Comparison of ENCODE assay signal across 9 mouse cellular contexts in the genomic region with DNA sequence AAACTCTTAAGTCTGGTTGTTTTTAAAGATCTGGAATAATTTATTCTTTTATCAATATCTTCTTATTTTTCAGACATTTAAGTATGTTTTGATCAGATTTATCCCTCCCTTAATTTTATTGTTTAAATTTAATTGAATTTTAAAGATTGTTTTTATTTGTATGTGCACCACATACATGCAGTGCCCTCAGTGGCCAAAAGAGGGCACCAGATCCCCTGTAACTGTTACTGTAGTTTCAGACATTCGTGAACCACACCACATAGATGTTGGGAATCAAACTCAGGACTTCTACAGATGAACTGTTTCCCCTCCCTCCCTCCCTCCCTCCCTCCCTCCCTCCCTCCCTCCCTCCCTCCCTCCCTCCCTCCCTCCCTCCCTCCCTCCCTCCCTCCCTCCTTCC. TPM values are rescaled to one million over a fixed set of nuclear protein-coding genes. Genes with fewer than 3 reads are reported as not detected.
A peak's percentile ranks its signal among the peaks of the same experiment; 100 is the strongest.
DNase-seq lines count a peak whose midpoint lies in the region; TF ChIP-seq lines count a peak whose summit lies in the region.
"Had no signal": no experiment of that assay in that cellular context is flagged by ENCODE, and none has a peak within 500 bp of the region (broad histone marks: within the 10 kb centered on the region; RNA-seq: fewer than 3 reads in every experiment).

No protein-coding gene starts in this region.

- peaks cover 4 to 5% of the 10 kb centered on the region in 2 experiments for H3K4me1 ChIP-seq in ES-E14 (ENCODE audit: control insufficient read depth in 2 of 2, insufficient read depth in 2 of 2, low read length in 2 of 2, poor library complexity in 1 of 2)
- peaks cover 10% of the 10 kb centered on the region for H3K4me1 ChIP-seq in embryonic fibroblast, embryonic 13.5 days (ENCODE audit: control insufficient read depth, insufficient read depth, low read length)
- H3K4me1 ChIP-seq: liver, embryonic 13.5 days had no signal

- no peaks in the 10 kb centered on the region for H3K36me3 ChIP-seq in ES-E14 (ENCODE audit: control insufficient read depth, insufficient read depth, low read length, poor library complexity, severe bottlenecking)
- H3K36me3 ChIP-seq: liver, embryonic 13.5 days had no signal

- in situ Hi-C loops in ES-E14 (cut with MboI; ENCODE audit: low sequenced_read_pairs in 2 of 2, unreplicated experiment in 2 of 2) = loop anchor here (5.0 to 10.0 kb wide), 2 partner anchors 174 to 187 kb away; partner anchors contain the start of gene F3 (in 1 of the 2)

- TF ChIP-seq POLR2A in embryonic fibroblast, embryonic 13.5 days (IDR thresholded peaks at IDR 0.05; ENCODE audit: low read depth, low read length) = no peak

- no peak overlapping the region for H3K9ac ChIP-seq in ES-E14 (ENCODE audit: insufficient read depth, low read depth, low read length, poor library complexity, severe bottlenecking)
- H3K9ac ChIP-seq: liver, embryonic 13.5 days had no signal

- DNase-seq in cerebellum, postnatal 14 days = peak; percentile 69 to 83
- DNase-seq in cerebellum, adult 9-10 months = no peak
- peak; percentile 59 to 61 for DNase-seq in layer of hippocampus, postnatal 10 days (ENCODE audit: low spot score in 2 of 2)
- no peak for DNase-seq in layer of hippocampus, adult 9-11 months
- no peak for DNase-seq in ES-E14 (ENCODE audit: low read depth, low spot score)
- peak; percentile 43 for DNase-seq in lung, postnatal 25 days (ENCODE audit: low spot score)
- DNase-seq in urinary bladder, postnatal 10 days (ENCODE audit: low spot score) = no peak
- DNase-seq: liver, embryonic 13.5 days had no signal

- no peak overlapping the region for H3K27ac ChIP-seq in ES-E14 (ENCODE audit: insufficient read depth, low read depth, low read length, poor library complexity, severe bottlenecking)
- H3K27ac ChIP-seq in embryonic fibroblast, embryonic 13.5 days (ENCODE audit: insufficient read depth, low read length) = no peak overlapping the region
- H3K27ac ChIP-seq: liver, embryonic 13.5 days had no signal

- peak; percentile 48; the same call in 1 of the 2 replicates for TF ChIP-seq CTCF in embryonic fibroblast, embryonic 13.5 days (IDR thresholded peaks at IDR 0.05; ENCODE audit: borderline replicate concordance, insufficient read depth, low read length)

- no peak overlapping the region for H3K4me3 ChIP-seq in ES-E14 (ENCODE audit: insufficient read depth in 1 of 2, low read depth in 1 of 2, low read length in 2 of 2, poor library complexity in 1 of 2, severe bottlenecking in 1 of 2)
- H3K4me3 ChIP-seq in embryonic fibroblast, embryonic 13.5 days (ENCODE audit: insufficient read depth, low read length) = no peak overlapping the region
- H3K4me3 ChIP-seq: liver, embryonic 13.5 days had no signal

- no peaks in the 10 kb centered on the region for H3K9me3 ChIP-seq in ES-E14 (ENCODE audit: control insufficient read depth, insufficient read depth, low read depth, low read length)
- H3K9me3 ChIP-seq: liver, embryonic 13.5 days had no signal

TF ChIP-seq in ES-E14, 5 proteins besides CTCF, POLR2A, EP300 and RAD21:
- TF ChIP-seq ZC3H11A (IDR thresholded peaks at IDR 0.05; ENCODE audit: borderline replicate concordance, low read depth, low read length) (peak; percentile 51), HCFC1 (IDR thresholded peaks at IDR 0.05; ENCODE audit: borderline replicate concordance, insufficient read depth, low read length) (no peak)

RNA-seq across cellular contexts. Expression of gene Slc44a3, which starts 18.2 kb away (rescaled TPM):
- under 1 TPM; 0.11 to 0.14 TPM for total RNA-seq in layer of hippocampus, postnatal 10 days (2021)
- total RNA-seq in ES-E14 (2012; rRNA removed) = 1.5 and 2.3 TPM in 2 replicates
- polyA plus RNA-seq in embryonic fibroblast, embryonic 13.5 days (2011; ENCODE audit: insufficient read length, low read depth, missing spikeins) = 0.70 TPM in 1 of 2 replicates, not detected in the other

Comparison
In these comparisons a context has a peak if more than half of its experiments do, and no peak if none do; other contexts are left out.
1. DNase-seq: peak in cerebellum, postnatal 14 days (2 of 2), layer of hippocampus, postnatal 10 days (2 of 2) and lung, postnatal 25 days (single experiment); none in cerebellum, adult 9-10 months (single experiment), layer of hippocampus, adult 9-11 months (single experiment), ES-E14 (single experiment) and urinary bladder, postnatal 10 days (single experiment).